Mouse (Mus musculus): ENCODE measurements around the gene 2310034G01Rik.

2310034G01Rik gene

DNA sequence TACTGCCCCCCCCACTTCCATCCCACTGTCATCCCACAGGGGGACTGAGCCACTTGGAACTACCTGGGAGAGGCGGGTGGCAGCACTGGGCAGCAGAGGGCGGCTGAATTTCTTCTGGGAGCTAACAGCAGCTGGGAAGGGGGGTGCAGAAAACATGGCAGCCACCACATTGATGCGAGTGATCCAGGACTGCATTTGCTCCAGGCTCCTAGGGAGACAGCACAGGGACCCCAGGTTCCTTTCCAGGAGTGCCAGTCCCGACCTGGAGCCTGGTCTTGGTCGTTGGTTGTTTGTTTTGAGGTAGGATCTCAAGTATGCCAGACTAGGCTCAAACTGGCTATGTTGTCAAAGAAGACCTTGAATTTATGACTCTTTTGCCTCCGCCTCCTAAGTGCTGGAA lies 36.5 kb downstream of the 2310034G01Rik start:
- peak in 1 of 2 experiments; percentile 16 for DNase-seq

DNA sequence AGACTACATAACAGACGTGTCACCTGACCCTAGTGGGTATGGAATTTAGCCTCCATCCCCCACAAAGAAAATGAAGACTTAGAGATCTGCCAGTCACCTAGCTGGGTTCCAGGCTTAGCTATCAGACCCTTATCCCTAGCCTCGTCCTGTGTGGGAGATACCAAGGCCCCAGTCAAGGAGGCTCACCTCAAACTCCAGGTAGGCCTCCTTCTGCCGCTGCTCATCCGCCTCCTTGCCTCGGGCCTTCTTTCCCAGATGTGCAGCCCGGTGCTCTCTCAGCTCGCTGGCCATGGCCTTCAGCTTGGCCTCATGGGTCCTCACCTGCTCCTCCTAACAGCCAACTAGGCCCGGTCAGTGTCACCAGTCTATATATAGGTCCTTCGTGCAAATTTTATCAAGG lies 37.0 kb downstream of the 2310034G01Rik start:
- DNase-seq: peak in 1 of 2 experiments; percentile 16

DNA sequence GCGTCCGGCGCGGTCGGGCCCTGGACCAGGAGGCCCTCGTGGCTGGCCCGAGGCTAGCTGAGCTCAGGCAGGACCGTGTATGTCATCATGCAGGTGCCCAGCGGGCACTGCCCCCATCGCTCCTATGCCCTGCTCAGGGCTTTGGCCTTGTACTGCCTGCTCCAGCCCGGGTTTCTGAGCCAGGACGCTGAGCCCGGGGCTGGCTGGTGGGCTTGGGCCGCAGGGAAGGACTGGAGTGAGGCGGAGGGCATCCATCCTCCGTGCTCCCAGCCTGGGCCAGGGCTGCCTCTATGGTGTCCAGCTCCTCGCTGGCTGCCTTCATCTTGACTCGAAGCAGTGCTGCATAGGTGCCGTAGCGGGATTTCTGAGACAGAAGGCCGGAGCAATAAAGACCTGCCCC lies 37.5 kb downstream of the 2310034G01Rik start:
- DNase-seq: peak in 1 of 2 experiments; percentile 30

DNA sequence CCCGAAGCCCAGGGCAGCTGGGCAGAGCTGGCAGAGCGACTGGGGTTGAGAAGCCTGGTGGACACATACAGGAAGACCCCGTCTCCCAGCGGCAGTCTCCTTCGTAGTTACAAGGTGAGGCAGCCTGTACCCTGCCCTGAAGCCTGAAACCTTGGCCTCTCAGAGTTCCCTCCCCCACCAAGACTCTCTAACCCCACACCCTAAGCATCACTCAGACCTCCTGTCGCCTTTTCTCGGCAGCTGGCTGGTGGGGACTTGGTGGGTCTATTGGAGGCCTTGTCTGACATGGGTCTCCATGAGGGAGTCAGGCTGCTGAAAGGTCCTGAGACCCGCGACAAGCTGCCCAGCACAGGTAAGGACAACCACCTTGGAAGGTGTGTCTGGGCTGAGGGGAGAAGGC lies 38.8 kb downstream of the 2310034G01Rik start:
- DNase-seq: no peak

DNA sequence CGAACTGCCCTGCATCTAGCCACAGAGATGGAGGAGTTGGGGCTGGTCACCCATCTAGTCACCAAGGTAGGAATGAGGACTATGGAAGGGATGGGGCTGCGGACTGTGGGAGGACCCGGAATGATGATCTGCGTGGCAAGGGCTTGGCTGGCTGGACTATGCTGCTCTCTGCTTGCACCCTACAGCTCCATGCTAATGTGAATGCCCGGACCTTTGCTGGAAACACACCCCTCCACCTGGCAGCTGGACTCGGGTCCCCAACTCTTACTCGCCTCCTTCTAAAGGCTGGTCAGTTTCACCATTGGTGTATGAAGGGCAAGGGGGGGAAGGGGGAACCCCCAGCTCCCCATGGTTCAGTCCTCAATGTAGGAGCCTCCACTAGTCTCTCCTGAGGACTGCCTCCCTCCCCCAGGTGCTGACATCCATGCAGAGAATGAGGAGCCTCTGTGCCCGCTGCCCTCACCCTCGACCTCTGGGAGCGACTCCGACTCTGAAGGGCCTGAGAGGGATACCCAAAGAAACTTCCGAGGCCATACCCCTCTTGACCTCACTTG lies 39.7 kb downstream of the 2310034G01Rik start:
- DNase-seq: peak in 1 of 2 experiments; percentile 19

DNA sequence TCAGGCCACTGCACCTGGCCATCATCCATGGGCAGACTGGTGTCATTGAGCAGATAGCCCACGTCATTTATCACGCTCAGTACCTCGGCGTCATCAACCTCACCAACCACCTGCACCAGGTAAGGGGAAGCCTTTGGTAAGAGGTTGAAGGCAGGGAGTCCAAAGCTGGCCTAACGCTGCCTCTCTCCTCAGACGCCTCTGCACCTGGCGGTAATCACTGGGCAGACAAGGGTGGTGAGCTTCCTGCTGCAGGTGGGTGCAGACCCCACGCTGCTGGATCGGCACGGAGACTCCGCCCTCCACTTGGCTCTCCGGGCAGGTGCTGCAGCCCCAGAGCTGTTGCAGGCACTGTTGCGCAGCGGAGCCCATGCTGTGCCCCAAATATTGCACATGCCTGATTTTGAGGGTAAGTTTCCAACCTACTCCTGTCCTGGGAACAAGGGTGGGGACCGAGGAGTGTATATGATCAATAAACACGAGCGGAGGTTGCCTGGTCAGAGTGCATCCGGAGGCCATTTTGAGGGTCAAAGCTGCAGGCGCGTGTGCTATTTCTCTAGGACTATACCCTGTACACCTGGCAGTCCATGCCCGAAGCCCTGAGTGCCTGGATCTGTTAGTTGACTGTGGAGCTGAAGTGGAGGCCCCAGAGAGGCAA lies 40.3 kb downstream of the 2310034G01Rik start:
- peak in 1 of 2 experiments; percentile 23 for DNase-seq

DNA sequence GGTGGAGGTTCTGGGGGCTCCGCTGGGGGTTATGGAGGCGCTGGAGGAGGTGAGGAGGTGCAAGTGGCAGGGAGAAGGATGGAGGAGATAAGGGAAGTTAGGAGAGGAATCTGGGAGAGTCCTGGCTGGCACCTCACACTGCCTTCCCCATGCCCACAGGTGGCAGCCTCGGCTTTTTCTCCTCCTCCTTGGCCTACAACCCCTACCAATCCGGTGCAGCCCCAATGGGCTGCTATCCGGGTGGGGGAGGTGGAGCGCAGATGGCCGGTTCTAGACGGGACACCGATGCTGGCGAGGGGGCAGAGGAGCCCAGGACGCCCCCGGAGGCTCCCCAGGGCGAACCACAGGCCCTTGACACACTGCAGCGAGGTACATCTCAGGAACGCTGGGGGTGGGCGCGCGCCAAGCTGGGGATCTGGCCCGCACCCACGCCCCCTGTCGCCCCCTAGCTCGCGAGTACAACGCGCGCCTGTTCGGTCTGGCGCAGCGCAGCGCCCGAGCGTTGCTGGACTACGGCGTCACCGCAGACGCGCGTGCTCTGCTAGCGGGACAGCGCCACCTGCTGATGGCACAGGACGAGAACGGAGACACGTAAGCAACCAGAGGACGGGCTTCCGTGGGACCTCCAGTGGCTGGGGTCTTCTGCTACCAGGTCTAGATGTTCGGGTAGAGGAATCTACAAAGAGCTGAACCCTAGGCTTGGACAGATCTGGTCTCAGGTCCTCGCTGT lies 41.2 kb downstream of the 2310034G01Rik start:
- DNase-seq: peak; percentile 87 to 90

DNA sequence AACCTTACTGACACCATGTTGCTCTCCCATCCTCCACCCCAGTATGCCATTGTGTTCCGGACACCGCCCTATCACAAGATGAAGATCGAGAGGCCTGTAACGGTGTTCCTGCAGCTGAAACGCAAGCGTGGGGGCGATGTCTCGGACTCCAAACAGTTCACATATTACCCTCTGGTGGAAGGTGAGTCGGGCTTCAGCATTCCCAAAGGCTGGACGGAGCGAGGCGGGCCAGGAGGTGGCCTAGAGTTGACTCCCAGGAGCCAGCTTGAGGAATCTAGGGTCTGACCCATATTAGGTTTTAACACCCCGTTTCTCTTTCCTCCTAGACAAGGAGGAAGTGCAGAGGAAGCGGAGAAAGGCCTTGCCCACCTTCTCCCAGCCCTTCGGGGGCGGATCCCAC lies 41.8 kb downstream of the 2310034G01Rik start:
- DNase-seq: no peak

DNA sequence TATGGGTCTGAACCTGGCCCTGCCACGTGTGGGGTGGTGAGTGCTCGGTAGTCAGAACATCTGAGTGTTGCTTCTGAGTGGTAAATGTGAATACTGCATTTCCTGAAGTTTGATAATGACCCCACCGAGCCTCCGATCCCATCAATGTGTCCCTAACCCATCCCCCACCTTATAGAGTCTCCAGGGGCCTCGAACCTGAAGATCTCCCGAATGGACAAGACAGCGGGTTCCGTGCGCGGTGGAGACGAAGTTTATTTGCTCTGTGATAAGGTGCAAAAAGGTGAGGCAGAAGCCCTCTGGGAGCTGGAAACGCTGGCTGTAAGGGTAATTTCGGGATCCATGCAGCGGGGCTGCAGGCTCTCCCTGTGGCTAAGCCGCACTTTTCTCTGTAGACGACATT lies 42.3 kb downstream of the 2310034G01Rik start:
- DNase-seq: peak in 1 of 2 experiments; percentile 18

DNA sequence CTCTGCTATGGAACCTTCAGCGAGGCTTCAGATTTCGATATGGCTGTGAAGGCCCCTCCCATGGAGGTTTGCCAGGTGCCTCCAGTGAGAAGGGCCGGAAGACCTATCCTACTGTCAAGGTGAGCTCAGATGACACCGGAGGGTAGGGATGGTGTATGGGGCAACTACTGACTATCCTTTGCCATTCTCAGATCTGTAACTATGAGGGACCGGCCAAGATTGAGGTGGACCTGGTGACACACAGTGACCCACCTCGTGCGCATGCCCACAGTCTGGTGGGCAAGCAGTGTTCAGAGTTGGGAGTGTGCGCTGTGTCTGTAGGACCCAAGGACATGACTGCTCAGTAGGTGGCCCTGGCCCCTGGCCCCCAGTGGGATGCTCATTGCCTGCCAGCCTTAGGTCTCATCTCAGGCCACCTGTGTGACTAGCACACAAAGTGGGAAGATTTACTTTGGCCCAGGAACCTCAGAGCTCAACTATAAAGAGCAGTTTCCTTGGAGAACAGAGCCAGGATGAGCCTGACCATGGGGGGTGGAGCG lies 43.3 kb downstream of the 2310034G01Rik start:
- DNase-seq: peak in 1 of 2 experiments; percentile 22

DNA sequence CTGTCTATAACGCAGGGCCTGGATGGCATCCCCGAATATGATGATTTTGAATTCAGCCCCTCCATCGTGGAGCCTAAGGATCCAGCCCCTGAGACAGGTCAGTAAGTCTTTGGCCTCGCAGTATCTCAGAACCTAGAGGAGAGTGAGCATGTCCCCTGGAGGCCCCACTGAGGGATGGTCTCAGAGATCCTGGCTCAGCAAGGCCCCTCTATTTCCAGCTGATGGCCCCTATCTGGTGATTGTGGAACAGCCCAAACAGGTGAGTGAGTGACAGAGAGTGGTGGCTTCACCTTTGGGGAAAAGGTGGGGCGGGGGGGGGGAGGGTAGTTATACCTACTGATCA lies 43.9 kb downstream of the 2310034G01Rik start:
- DNase-seq: no peak

DNA sequence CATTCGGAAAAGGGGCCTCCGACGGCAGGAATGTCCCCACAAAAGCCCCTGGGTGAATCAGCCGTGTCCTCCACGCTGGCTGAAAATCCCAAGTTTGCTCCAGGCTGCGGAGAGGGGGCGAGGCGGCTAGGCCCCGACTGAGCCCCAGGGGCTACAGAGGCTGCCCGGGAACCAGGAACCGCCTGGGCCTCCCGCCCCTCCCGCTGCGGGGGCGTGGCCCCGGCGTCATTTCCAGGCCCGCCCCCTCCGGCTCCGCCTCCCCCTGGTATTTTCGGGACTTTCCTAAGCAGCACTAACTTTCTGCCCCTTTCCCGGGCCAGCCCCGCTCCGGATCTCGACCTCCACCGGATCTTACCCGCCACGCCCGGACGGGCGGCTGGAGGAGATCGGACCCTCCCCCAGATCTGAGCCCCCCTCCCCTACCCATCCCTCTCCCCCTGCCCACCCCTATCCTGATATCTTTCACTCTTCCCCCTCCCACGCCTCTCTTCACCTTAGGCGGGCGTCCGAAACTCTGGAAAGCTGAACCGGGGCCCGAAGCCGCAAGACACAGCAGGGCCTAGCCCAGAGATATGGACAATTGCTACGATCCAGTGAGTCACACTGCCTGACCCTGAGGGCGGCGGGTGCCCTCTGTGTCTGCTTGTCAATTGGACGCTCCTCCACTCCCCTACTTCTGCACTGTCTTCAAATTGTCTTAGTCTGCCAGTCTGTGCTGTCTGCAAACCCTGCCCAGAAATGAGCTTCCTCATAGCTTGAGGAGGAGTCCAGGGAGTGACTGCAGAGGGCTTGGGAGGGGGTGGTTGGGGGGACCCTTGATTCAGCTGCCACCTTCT lies 44.5 kb downstream of the 2310034G01Rik start:
- peak; percentile 93 to 94 for DNase-seq

DNA sequence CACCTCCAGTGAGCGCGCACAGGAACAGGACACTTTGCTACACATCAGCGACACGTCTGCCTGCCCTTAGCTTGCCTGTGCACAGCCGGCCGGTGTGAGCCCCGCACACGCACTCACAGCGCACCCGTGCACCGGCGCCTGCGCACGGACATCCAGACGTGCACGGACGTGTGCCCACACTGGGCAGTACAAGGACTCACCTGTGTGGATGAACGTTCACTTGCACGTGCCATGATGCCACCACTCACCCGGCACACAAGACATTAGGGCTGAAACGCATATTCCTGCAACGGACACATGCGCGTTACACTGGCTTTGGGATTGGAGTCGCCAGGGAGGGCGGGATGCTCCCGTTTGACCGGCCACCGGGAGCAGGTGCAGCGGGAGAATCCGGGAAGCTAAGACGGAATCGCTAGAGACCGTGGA lies 45.2 kb downstream of the 2310034G01Rik start:
- peak in 1 of 2 experiments; percentile 32 for DNase-seq

DNA sequence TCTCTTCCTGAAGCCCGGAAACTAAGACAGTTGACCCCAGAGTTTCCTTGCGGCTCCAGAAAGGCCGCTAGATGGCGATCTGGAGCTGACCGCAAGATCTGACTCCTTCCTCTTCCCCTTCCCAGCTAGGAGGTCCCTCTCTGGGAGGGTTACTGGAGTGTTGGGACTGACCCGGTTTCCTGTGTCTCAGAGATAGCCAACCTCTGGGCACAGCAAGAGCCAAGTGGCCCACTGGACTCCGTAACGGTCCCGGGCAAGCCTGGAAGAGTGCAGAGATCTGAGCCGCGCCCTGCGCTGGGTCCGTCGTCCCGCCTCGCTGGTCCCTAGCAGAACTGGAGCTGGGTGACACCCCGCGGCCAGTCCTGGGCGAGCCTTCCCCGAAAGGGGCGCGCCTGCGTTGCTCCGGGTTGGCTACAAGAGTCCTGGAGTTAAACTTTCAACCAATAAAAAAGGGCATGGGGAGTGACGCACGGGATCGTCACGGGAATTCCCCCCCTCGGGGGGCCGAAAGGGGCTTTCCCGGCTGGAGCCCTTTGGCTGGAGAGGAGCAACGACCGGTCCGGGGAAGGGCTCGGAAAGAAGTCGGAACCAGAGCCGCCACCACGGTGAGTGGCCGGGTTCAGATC lies 45.8 kb downstream of the 2310034G01Rik start, which contains the start of gene Nfkb2:
TSS of gene Nfkb2 (plus strand) at position 105 of the 626 bp plus-strand sequence.
- DNase-seq: peak; percentile 96 to 98

DNA sequence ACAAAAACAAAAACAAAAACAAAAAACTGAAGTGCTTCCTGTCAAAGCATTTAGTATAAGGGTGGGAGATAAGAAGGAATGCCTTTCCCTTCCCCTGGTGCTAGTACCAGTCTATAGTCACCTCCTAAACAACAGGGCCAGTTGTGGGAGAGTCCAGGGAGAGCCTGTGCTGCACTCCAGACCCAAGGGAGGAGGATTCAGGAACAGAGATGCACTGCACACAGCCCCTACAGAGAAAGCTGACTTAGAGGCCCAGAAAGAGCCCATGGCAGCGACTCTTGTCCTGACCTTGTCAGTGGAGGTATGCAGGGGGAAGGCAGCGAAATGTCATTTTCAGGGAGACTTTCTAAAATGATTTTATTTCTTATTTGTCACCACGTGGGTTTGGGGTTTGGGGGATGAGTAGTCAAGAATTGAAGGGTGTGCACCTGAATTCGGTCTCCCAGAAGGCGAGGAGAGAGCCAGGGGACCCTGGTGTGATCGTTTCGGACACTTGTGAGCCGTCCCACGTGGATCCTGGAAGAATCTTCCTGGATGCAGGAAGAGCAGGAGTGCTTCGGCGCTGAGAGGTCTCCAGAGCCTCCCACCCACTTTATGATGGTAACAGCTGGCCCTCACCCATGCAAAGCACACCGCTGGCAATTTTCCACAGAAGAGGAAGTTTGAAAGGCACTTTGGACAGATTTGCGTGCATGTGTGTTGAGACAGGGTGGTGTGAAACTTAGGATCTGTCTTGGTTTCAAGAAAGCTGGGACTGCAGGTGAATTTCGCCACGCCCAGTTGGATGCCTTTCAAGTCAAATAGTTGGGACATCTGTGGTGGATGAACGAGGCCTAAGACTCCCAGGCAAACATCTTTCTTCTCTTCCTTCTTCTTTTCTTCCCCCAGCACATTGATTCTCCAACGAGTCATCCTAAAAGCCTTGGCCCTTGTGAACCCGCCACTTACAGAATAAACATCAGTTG lies 46.6 kb downstream of the 2310034G01Rik start:
- no peak for DNase-seq

DNA sequence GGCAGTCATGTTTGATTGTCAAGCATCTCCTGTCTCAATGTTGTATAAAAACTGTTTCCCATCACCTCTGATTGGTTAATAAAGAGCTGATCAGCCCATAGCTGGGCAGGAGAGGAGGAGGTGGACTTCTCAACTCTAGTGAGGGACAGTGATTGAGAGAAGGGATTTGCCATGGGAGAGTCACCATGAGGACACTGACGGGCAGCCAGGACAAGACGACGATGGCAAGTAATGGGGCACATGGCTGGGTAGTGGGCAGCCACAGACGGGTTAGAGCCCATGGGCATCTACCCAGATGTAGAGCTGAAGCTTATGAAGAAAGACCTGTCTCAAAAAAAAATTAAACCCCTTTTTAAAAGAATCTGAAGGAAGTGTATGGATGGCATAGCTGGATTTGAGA lies 47.6 kb downstream of the 2310034G01Rik start:
- DNase-seq: no peak

DNA sequence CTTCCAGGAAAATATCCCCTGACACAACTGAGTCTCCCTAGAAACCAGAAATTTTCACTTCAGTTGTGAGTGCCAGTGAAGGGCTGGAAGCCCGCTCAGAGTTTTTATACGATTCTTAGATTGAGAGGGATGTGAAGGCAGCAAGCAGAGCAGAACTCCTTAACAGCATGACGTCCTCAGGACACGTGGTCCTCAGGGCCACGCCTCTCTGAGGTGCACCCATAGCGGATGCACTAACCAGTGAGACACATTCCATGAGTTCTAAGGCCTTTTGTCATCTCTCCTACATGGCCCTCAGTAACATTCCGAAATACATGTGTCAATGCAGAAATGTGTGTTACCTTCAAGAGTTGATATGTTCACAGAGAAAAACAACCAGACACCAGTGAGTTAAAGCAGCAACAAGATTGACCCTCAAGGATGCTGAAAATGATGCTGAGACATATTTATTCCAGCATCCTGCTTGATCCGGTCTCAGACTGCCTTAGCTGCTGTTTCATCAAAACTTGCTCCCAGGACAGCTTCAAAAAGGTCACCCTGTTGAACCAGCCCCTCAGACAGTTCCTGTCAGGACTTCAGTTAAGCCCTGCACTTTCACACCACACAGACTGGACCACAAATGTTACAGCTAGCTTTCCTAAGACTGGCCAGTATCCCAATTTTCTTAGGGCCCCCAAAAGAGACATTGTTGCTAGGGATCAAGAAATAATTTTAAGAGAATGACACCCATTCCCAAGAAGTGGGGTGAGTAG lies 49.6 kb downstream of the 2310034G01Rik start:
- DNase-seq: peak in 1 of 2 experiments; percentile 2

All from lung, postnatal 4 days (tissue).